Mouse (Mus musculus): Measurements from ENCODE around the gene Gal3st4. TPM values are rescaled to one million over a fixed set of nuclear protein-coding genes. Genes with fewer than 3 reads are reported as not detected.
A peak's percentile ranks its signal among the peaks of the same experiment; 100 is the strongest.

The Gal3st4 gene
- polyA plus RNA-seq, 1 experiment, result 0.06 TPM

- no peak for DNase-seq (ENCODE audit: low read depth in 1 of 2, low spot score in 2 of 2)
- Histone ChIP-seq H3K27ac (ENCODE audit: insufficient read depth, low read length) (no peak overlapping the region), H3K4me1 (ENCODE audit: control insufficient read depth, insufficient read depth, insufficient read length) (0 out of 2 replicates have a peak, but pooled peaks cover 3% of the 10 kb centered on the region), H3K36me3 (ENCODE audit: control insufficient read depth, insufficient read depth, low read length) (no peaks in the 10 kb centered on the region), H3K27me3 (ENCODE audit: control insufficient read depth, insufficient read depth, low read length) (no peaks in the 10 kb centered on the region), H3K4me3 (ENCODE audit: extremely low read depth, insufficient read depth, insufficient read length) (no peak overlapping the region)
- 67% methylated on average over 2 of the region's 2 CpGs for WGBS
- no peak for TF ChIP-seq CTCF (IDR thresholded peaks at IDR 0.05; ENCODE audit: extremely low read depth, insufficient read depth, insufficient read length, insufficient replicate concordance)
- no peak for TF ChIP-seq POLR2A (IDR thresholded peaks at IDR 0.05; ENCODE audit: low read depth, low read length)
These were observed 9.2 kb upstream of the Gal3st4 start for GRCm38 (mm10) chr5:138281798-138282197.

DNA sequence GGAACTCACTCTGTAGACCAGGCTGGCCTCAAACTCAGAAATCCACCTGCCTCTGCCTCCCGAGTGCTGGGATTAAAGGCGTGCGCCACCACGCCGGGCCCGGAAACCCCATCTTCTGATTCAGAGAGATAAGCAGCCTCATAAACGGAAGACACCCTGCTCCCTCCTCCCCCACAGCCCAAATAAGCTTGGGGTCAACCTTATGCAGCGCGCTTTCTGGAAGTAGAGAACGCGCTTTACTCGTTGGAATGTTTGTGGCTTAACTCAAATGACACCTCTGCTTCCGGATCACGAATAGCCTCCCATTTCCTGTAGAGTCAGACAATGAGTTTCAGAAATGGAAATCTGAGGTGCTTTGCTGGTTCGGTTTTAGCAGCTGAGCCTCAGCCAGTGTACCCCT, 8.2 kb upstream of the Gal3st4 start:
- no peaks in the 10 kb centered on the region for H3K36me3 ChIP-seq (ENCODE audit: control insufficient read depth, insufficient read depth, low read length)
- 97% methylated on average over 15 of the region's 15 CpGs for WGBS
- no peak overlapping the region for H3K4me3 ChIP-seq (ENCODE audit: extremely low read depth, insufficient read depth, insufficient read length)
- no peak overlapping the region for H3K27ac ChIP-seq (ENCODE audit: insufficient read depth, low read length)
- H3K4me1 ChIP-seq (ENCODE audit: control insufficient read depth, insufficient read depth, insufficient read length), result 0 out of 2 replicates have a peak, but pooled peaks cover 3% of the 10 kb centered on the region
- H3K27me3 ChIP-seq (ENCODE audit: control insufficient read depth, insufficient read depth, low read length), result no peaks in the 10 kb centered on the region
- no peak for TF ChIP-seq POLR2A (IDR thresholded peaks at IDR 0.05; ENCODE audit: low read depth, low read length)
- no peak for TF ChIP-seq CTCF (IDR thresholded peaks at IDR 0.05; ENCODE audit: extremely low read depth, insufficient read depth, insufficient read length, insufficient replicate concordance)
- DNase-seq (ENCODE audit: low read depth in 1 of 2, low spot score in 2 of 2), result no peak

DNA sequence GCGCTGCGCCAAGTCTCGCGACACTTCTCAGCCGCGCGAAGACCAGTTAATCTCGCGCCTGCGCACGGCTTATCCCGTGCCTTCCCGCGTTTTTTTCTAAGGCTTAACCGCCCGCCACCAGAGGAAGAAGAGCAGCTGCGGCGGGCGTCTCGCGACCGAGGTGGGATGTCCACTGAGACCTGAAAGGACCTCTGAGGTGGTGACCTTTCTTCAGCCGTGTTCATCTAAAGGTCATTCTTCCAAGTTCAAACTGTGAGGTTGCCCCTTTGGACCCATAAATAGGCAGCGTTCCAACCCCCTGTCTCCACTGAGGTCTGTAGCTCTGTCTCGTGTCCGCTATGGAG, 7.8 kb upstream of the Gal3st4 start:
- no peak for DNase-seq (ENCODE audit: low read depth in 1 of 2, low spot score in 2 of 2)
- Histone ChIP-seq H3K27ac (ENCODE audit: insufficient read depth, low read length) (no peak overlapping the region), H3K36me3 (ENCODE audit: control insufficient read depth, insufficient read depth, low read length) (no peaks in the 10 kb centered on the region), H3K27me3 (ENCODE audit: control insufficient read depth, insufficient read depth, low read length) (no peaks in the 10 kb centered on the region), H3K4me3 (ENCODE audit: extremely low read depth, insufficient read depth, insufficient read length) (peak overlapping the region; percentile 55; the same call in 1 of the 2 replicates), H3K4me1 (ENCODE audit: control insufficient read depth, insufficient read depth, insufficient read length) (0 out of 2 replicates have a peak, but pooled peaks cover 3% of the 10 kb centered on the region)
- WGBS, result 39% methylated on average over 26 of the region's 26 CpGs
- TF ChIP-seq CTCF (IDR thresholded peaks at IDR 0.05; ENCODE audit: extremely low read depth, insufficient read depth, insufficient read length, insufficient replicate concordance), result no peak
- no peak for TF ChIP-seq POLR2A (IDR thresholded peaks at IDR 0.05; ENCODE audit: low read depth, low read length)

DNA sequence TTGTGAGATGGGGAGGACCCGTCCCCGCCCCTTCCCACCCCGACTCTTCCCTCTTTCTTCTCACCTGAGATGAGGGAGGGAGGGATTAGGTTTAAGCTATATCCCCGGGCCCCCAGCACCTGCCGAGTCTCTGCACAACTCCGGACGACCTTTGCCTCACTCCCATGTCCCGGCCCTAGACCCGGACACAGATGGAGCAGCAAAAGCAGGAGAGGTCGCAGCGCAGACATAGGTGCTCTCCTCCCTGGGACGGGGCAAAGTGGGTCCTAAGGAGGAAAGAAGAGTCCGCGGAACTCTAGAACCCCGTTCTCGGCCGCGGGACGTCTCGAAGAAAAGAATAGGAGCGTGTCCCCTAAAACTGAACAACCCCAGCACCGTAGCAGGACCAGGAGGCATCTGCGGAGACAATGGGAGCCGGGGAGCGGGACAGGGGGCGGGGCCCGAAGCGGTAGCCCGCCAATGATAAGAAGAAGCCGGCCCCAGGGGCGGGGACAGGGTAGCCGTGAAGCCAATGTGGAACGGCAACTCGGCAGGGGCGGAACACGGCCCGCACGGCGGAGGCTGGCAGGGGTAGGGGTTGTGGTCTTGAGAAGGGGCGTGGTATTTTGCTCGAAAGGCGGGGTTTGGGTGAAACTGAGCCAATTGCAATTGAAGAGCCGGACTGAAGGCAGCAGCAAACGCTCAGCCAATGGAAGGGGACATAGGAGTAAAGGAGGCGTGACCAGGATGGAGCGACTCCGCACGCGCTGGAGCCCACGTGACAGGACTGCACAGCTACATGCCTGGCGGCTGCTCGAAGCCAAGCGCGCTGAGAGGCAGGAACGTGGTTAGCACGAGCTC, 7.2 kb upstream of the Gal3st4 start, which contains the start of the genes Gm43720, Gpc2 and Stag3:
Gm43720 (minus strand) TSS at position 374 of the 840 bp plus-strand sequence.
Gpc2 (minus strand) TSS at position 421 of the 840 bp plus-strand sequence.
Stag3 (plus strand) TSS at position 656 of the 840 bp plus-strand sequence.
- peak within 1 kb of the TSS; percentile 55 for H3K4me3 ChIP-seq (ENCODE audit: extremely low read depth, insufficient read depth, insufficient read length)
- H3K27ac ChIP-seq (ENCODE audit: insufficient read depth, low read length), result no peak within 1 kb of the TSS
- DNase-seq (ENCODE audit: low read depth in 1 of 2, low spot score in 2 of 2), result peak; percentile 78 to 88
- TF ChIP-seq CTCF (IDR thresholded peaks at IDR 0.05; ENCODE audit: extremely low read depth, insufficient read depth, insufficient read length, insufficient replicate concordance), result no peak
- WGBS, result 2% methylated on average over 56 of the region's 56 CpGs
- no peaks in the 10 kb centered on the region for H3K36me3 ChIP-seq (ENCODE audit: control insufficient read depth, insufficient read depth, low read length)
- H3K27me3 ChIP-seq (ENCODE audit: control insufficient read depth, insufficient read depth, low read length), result no peaks in the 10 kb centered on the region
- 0 out of 2 replicates have a peak, but pooled peaks cover 3% of the 10 kb centered on the region for H3K4me1 ChIP-seq (ENCODE audit: control insufficient read depth, insufficient read depth, insufficient read length)

DNA sequence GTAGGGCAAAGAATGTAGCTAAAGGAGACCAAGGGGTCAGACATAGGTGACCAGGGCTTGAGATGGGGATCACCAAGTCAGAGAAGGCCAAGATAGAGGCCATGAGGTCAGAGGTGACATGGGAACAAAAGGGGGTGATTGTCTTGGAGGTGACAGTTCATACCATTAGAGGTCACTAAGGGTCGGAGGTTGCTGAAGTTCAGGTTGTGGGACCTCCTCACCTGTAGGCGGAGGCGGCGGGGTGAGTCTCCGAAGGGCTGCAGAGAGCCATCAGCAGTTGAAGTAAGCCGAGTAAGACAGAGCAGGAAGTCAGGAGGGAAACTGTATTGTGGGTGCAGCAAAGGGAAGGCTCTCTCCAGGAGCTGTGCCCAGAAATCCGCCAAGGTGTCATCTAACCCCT, 5.4 kb upstream of the Gal3st4 start:
- WGBS, result 90% methylated on average over 7 of the region's 7 CpGs
- Histone ChIP-seq H3K4me3 (ENCODE audit: extremely low read depth, insufficient read depth, insufficient read length) (no peak overlapping the region), H3K27ac (ENCODE audit: insufficient read depth, low read length) (no peak overlapping the region), H3K27me3 (ENCODE audit: control insufficient read depth, insufficient read depth, low read length) (no peaks in the 10 kb centered on the region; the same call in 1 of the 2 replicates), H3K36me3 (ENCODE audit: control insufficient read depth, insufficient read depth, low read length) (no peaks in the 10 kb centered on the region), H3K4me1 (ENCODE audit: control insufficient read depth, insufficient read depth, insufficient read length) (0 out of 2 replicates have a peak, but pooled peaks cover 3% of the 10 kb centered on the region)
- DNase-seq (ENCODE audit: low read depth in 1 of 2, low spot score in 2 of 2), result no peak
- TF ChIP-seq POLR2A (IDR thresholded peaks at IDR 0.05; ENCODE audit: low read depth, low read length) (no peak), CTCF (IDR thresholded peaks at IDR 0.05; ENCODE audit: extremely low read depth, insufficient read depth, insufficient read length, insufficient replicate concordance) (no peak)

DNA sequence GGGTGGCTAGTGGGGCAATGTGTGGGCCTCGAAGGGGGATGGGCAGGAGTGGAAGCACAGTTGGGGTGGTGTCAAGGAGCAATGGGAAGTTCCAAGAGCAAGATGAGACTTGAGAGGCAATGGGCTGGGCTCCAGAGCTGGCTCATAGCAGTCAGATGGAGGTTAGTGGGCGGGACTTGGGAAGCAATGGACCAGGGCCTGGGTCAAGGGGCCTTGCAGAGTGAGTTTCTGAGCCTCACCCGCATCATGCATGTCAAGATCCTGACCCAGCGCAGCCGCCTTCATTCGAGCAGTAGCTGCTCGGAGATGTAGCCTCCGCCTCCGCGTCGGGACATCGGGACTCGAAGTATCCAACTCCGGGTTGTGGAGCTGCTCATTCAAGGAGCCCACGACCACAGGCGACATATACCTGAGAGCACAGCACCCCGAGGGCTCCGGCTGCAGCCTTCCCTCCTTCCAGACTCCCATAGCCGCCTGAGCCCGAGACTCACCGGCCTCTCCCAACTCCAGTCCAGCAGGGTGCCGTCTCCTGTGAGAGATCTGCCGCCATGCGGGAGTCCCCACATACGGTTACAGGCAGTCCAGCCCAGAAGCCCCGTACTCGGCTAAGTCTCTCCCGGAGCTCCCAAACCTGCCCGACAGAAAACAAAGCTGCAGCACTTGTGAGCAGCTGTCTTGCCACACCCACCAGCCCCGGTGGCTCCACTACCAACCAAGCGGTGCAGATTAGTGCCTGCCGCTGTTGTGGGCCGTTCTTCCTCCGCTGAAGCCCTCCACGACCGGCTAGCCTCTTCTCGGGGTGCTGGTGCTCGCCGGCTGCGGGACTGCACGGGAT, 2.8 kb upstream of the Gal3st4 start:
- no peak for DNase-seq (ENCODE audit: low read depth in 1 of 2, low spot score in 2 of 2)
- Histone ChIP-seq H3K4me1 (ENCODE audit: control insufficient read depth, insufficient read depth, insufficient read length) (0 out of 2 replicates have a peak, but pooled peaks cover 3% of the 10 kb centered on the region), H3K36me3 (ENCODE audit: control insufficient read depth, insufficient read depth, low read length) (no peaks in the 10 kb centered on the region), H3K27ac (ENCODE audit: insufficient read depth, low read length) (no peak overlapping the region), H3K4me3 (ENCODE audit: extremely low read depth, insufficient read depth, insufficient read length) (no peak overlapping the region), H3K27me3 (ENCODE audit: control insufficient read depth, insufficient read depth, low read length) (peaks cover 1% of the 10 kb centered on the region; the same call in 1 of the 2 replicates)
- TF ChIP-seq POLR2A (IDR thresholded peaks at IDR 0.05; ENCODE audit: low read depth, low read length), result no peak
- TF ChIP-seq CTCF (IDR thresholded peaks at IDR 0.05; ENCODE audit: extremely low read depth, insufficient read depth, insufficient read length, insufficient replicate concordance), result no peak
- whole genome bisulfite sequencing, result 88% methylated on average over 41 of the region's 41 CpGs
